Mouse (Mus musculus) cortical plate, adult 2 months (tissue): ENCODE data around the gene Asb14.

Experiments used
- CTCF ChIP-seq: fragments of 200-500 bp; IDR thresholded peaks from 2 replicates; pipeline ENCODE4 v1.5.1; 2011; ENCODE audit warnings: mild to moderate bottlenecking, control low read depth, low read length; ENCODE audit not compliant: insufficient read depth; ENCODE audit errors: extremely low read depth
- POLR2A ChIP-seq: fragments of 200-500 bp; IDR thresholded peaks from 2 replicates; pipeline ENCODE4 v1.6.1; 2011; ENCODE audit warnings: mild to moderate bottlenecking, low read length, control low read depth; ENCODE audit not compliant: insufficient read depth; ENCODE audit errors: extremely low read depth

- TF ChIP-seq CTCF (no peak), POLR2A (no peak)
These were observed 40.3 kb upstream of the Asb14 start for GRCm38 (mm10) chr14:26854066-26854465.
